Mouse (Mus musculus) left cerebral cortex, postnatal 25 days (tissue): ENCODE data around the gene Cd55. TPM values are rescaled to one million over a fixed set of nuclear protein-coding genes. Genes with fewer than 3 reads are reported as not detected.
"Not testable (repeated sequence)": the region's sequence is repeated elsewhere in the genome, so short reads cannot be mapped to it uniquely, and the experiment has no call there.

Experiments
- DNase-seq, 2 experiments: peaks; one replicate each; pipeline ENCODE4 v3.0.0; 2022; ENCODE audit warnings: low spot score in 2 of 2, mixed read lengths in 1 of 2
- intact Hi-C: fragments of 180-260 bp; cut with DNase I; formaldehyde crosslinking; loops from one replicate; pipeline ENCODE4 v1.15.1; 2025
- total RNA-seq, 2 experiments: library from RNA; stranded (reverse); gene quantifications; 2 replicates each; pipeline ENCODE4 v1.2.3; 2021

Gene Cd55
- total RNA-seq = 1 to 10 TPM; 6.1 to 6.6 TPM

GRCm38 (mm10) chr1:130462084-130462861 is at the start of gene Cd55:
Gene Cd55 (minus strand): TSS chr1:130462744.
- intact Hi-C loops = no loop called here
- DNase-seq = peak; percentile 88 to 91

- intact Hi-C loops = no loop called here
- no peak for DNase-seq
These were observed 49.4 kb upstream of the Cd55 start for GRCm38 (mm10) chr1:130511823-130512370.

- intact Hi-C loops = no loop called here
These were observed 46.4 kb upstream of the Cd55 start for GRCm38 (mm10) chr1:130508957-130509350.

GRCm38 (mm10) chr1:130508030-130508956 is 45.7 kb upstream of the Cd55 start:
- DNase-seq = no peak
- intact Hi-C loops = no loop called here

More at GRCm38 (mm10) chr1:130508957-130509350, 46.4 kb upstream of the Cd55 start:
- no peak for DNase-seq

GRCm38 (mm10) chr1:130507408-130507807 is 44.9 kb upstream of the Cd55 start:
- intact Hi-C loops = no loop called here
- no peak for DNase-seq

- no peak for DNase-seq
- intact Hi-C loops = no loop called here
These were observed 37.4 kb upstream of the Cd55 start for GRCm38 (mm10) chr1:130499962-130500361.

- no peak for DNase-seq
- intact Hi-C loops = no loop called here
These were observed 35.8 kb upstream of the Cd55 start for GRCm38 (mm10) chr1:130498331-130498730.

GRCm38 (mm10) chr1:130486816-130487545 is 24.4 kb upstream of the Cd55 start:
- intact Hi-C loops = no loop called here
- no peak for DNase-seq

- no peak for DNase-seq
- intact Hi-C loops = no loop called here
These were observed 23.5 kb upstream of the Cd55 start for GRCm38 (mm10) chr1:130485828-130486620.

- intact Hi-C loops = no loop called here
These were observed 22.8 kb upstream of the Cd55 start for GRCm38 (mm10) chr1:130485376-130485775.

GRCm38 (mm10) chr1:130474936-130475335 is 12.4 kb upstream of the Cd55 start:
- DNase-seq = no peak
- intact Hi-C loops = no loop called here

More at GRCm38 (mm10) chr1:130485376-130485775, 22.8 kb upstream of the Cd55 start:
- DNase-seq = no peak

GRCm38 (mm10) chr1:130474226-130474625 is 11.7 kb upstream of the Cd55 start:
- DNase-seq = no peak
- intact Hi-C loops = no loop called here

GRCm38 (mm10) chr1:130470074-130470473 is 7.5 kb upstream of the Cd55 start:
- no peak for DNase-seq
- intact Hi-C loops = no loop called here

- intact Hi-C loops = no loop called here
- DNase-seq = no peak
These were observed 4.9 kb upstream of the Cd55 start for GRCm38 (mm10) chr1:130467453-130467852.

GRCm38 (mm10) chr1:130464173-130464572 is 1.6 kb upstream of the Cd55 start:
- intact Hi-C loops = no loop called here
- no peak for DNase-seq

GRCm38 (mm10) chr1:130462867-130463266 is 323 bp upstream of the Cd55 start:
- intact Hi-C loops = no loop called here
- peak in 1 of 2 experiments; percentile 45 for DNase-seq

GRCm38 (mm10) chr1:130455111-130455510 is 7.4 kb downstream of the Cd55 start:
- no peak for DNase-seq
- intact Hi-C loops = no loop called here

GRCm38 (mm10) chr1:130442930-130443329 is 19.6 kb downstream of the Cd55 start:
- DNase-seq, intact Hi-C loops: not testable (repeated sequence)

- DNase-seq = no peak
- intact Hi-C loops = no loop called here
These were observed 31.6 kb downstream of the Cd55 start for GRCm38 (mm10) chr1:130430920-130431319.
